Mouse (Mus musculus): ENCODE results near the gene Tomm40l.
A peak's percentile ranks its signal among the peaks of the same experiment; 100 is the strongest.

The Tomm40l gene

DNA sequence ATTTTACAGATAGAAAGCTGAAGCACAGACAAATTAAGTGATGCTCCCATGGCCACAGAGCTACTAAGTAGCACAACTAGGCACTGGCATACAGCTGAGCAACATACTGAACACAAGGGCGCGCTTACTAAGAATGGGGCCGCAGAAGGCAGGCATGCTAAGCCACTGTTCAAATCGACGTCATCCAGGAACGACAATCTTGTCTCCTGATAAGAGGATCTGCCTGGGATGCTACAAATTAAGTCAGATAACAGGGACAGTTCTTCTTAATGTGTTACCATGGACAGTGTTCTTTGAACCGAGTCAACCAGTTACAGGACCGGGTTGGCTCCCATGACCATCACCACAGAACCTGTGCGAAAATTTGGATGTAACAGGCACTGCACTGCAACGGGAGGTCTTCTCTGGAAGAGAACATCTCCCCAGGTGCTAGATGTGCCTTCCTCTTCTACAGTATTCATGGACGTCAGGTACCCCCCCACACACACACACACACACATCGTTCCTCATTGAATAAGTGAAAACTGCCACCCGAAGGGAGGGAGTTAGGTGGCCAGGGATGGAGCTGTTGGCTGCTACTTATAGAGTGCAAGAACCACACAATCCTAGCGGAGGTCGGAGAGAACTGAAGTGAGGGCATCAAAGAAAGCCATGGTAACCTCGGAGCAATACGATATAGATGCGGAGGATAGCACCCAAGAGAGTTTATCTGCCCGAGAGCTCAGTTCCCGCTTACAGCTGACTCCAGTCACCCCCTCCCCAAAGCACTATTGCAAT is 27.1 kb downstream of the Tomm40l start:
- no peak for DNase-seq (ENCODE audit: extremely low read depth, insufficient read length, low spot score)

DNA sequence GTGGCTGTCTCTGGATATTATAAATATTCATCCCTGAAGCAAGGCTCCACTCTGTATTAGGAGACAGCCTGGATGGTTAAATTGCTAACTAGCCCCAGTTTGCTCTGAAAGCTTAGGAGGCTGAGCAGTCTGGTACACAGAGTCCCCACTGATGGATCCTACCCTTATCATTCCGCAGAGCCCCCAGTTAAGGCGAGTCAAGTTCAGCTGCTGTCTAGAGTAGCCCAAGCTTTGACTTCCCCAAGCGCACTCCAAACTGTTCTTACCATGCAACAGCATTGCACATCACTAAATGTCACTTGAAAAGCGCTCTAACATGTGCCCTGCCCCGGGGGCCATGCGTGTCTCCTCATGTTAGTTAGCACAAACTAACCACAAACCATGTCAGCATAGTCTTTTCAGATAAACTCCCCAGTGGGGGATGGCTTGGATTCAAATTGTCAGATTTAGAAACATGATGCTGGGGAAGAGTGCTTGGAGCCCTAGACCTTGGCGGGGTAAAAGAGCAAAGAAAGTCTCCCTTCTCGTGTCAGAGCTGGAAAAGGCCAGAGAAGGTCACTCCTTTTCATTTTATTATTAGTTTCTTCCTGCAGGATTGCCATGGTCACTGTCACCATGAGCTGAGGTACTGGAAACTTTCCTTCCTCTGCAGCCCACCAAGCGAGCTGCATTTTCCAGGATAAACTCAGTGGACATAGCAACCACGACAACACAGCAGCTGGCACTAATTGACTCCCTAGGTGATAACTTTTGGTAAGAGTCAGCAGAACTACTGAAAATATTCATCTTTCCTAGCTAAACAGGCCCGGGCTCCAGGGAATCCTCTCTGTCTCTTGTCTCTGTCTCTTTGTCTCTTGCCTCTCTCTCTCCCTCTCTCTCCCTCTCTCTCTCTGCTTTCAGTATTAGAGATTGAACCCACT is 28.1 kb downstream of the Tomm40l start:
- no peak for DNase-seq (ENCODE audit: extremely low read depth, insufficient read length, low spot score)

DNA sequence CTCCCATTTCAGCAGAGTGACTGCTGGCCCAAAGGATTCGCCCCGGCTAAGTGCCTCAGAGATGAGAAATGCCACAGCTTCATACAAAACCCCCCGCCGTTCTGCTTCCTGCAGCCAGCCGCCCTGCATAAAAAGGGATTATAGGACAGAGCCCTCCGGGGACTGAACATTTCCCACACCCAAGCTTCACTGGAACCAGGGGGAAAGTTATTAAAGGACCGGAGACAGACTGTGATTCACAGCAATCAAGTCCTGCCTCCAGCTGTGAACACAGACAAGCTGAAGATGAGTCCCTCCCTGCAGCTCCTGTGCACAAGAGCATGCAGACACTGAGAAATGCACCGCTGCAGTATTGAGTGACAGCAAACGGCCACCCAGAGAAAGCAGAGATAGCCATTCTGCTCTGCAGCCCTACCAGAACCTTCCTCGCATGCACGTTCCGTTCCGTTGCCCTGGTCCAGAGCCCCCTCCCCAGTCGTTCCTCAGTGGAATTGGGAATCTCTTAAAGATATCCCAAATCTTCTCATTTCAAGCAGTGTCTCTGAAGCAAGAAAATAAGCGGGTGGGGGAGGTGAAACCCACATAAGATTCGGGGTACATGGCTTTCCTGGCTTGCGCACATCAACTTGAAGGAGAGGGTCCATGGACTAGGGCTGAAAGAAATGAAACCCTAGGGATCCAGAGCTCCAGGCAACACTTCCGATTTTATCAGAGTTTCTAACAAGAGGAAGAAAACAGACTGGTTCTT is 29.0 kb downstream of the Tomm40l start:
- DNase-seq (ENCODE audit: extremely low read depth, insufficient read length, low spot score): no peak

DNA sequence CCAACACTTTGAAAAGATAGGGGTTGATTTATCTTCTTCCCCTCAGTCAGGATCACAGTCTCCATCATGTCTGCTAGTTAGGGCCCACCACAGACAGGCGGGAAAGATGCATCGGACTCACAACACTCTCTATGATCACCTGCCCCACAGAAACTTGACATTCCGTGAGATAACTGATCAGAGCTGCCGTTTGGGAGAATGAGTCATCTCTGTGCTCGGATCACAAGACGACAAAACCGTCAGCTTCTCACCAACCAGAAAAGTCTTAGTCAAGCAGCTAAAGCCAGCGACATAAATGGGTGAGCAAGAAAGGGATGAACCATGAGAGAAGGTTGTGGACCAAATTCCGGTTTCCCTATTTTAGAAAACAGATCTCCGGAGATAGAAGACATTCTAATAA is 30.0 kb downstream of the Tomm40l start:
- DNase-seq (ENCODE audit: extremely low read depth, insufficient read length, low spot score): no peak

DNA sequence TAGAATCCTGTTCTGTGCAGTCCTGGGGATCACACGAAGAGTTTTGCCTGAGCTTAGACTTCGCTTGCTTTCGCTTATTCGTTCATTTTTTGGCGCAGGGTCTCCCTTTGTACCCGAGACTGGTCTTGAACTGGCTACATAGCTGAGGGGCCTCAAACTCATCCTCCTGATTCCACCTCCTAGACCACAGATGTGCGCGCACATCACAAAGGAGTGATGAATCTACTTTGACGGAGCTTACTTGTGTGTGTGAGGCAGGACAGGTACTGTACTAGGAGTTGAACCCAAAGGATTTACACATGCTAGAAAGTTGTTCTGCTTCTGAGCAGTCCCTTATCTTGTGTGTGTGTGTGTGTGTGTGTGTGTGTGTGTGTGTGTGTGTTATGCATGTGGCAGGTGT is 31.5 kb downstream of the Tomm40l start:
- DNase-seq (ENCODE audit: extremely low read depth, insufficient read length, low spot score): no peak

DNA sequence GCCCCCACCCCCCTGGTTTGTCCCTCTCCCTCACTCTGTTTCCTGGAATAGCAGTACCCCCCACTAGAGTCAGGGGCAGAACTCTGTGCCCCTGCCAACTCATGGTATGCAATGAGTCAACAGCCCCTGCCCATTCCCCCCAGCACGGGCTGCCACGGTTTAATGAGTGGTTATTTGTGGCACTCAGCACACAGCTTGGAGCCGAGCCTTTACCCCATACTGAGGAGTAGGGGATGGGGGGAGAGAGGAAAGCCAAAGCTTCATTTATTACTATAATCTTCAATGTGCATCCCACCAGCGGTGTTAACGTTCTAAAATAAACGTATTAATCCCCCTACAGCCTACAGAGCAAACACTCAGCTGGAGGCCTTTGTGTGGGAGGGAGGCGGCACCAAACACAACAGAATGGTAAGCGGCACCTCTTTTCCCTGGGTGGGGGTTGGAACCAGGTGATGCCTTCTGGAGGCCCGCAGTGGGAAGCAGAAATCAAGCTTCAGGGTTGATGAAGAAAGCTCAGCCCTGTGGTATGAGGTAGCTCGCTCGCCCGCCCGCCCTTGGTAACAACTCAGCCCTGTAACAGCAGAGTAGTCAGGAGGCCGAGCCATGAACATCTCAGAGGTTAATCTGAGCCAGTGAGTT is 32.7 kb downstream of the Tomm40l start:
- no peak for DNase-seq (ENCODE audit: extremely low read depth, insufficient read length, low spot score)

DNA sequence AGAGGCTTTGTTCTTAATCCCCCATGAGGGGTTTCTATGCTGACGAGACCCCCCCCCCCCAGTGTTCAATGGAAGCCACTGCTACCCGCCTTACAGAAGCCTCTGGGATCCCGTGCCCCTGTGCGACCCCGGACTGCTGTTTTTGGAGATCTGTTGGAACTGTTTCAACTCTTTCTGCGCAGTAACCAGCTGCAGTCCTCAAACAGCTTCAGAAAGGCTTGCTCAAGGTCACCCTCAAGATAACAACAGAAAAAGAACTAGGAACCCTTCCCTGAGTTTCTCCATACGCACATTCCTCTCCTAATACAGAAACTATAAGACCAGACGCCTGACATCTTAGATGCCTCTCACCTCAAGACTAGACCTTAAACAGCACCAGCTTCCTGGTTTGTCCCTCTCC is 33.3 kb downstream of the Tomm40l start:
- DNase-seq (ENCODE audit: extremely low read depth, insufficient read length, low spot score): no peak

DNA sequence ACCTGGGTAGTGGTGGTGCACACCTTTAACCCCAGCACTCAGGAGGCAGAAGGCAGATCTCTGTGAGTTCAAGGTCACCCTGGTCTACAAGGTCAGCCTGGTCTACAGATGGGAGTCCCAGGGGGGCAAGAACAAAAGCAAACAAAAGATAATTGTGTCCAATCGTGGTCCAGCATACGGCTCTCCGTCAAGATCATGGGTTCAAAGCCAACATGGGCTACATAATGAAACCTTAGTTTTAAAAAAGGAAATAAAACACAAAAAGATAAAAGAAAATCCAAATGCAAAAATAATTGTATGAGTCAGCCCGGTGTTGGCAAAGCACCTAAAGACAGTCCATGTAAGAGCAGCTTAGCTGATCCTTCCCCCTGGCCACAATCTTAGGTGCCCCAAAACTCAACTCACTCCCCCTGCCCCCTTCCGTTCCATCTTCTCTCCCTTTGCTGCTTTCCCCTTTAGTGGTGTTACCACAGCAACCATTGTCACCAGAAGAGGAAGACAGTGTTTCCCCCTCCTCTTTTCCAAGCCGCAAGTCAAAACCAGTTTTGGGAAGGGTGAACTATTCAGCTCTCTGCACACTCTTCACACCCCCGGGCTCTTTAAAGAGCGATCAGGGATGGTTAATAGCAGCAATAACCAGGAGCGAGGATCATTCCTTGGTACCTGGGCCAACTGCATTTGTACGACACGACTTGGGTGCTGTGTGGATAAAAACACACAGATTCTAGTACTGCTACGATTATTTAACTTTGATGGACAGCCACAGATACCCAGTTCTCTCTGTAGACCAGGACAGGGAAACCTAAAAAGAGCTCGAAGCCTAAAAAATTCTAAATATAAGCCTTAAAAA is 34.2 kb downstream of the Tomm40l start:
- no peak for DNase-seq (ENCODE audit: extremely low read depth, insufficient read length, low spot score)

DNA sequence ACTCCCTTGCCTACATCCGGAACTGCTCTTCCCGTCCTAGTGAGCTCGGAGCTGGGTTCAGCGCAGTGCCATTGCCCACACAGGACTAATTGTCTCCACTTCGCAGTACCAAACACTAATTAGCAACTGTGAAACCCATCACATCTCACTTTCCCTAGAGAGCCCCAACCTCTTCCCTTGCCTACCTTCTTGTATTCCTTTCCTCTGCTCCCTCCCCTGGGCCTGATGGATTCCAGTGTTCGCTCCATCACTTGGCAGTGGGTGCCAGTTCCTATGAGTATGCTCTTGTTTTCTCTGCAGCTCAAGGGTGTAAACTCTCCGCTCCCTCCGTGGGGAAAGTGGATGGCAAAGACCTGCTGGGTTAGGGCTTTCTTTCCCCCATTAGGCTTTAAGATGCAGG is 36.7 kb downstream of the Tomm40l start:
- no peak for DNase-seq (ENCODE audit: extremely low read depth, insufficient read length, low spot score)

DNA sequence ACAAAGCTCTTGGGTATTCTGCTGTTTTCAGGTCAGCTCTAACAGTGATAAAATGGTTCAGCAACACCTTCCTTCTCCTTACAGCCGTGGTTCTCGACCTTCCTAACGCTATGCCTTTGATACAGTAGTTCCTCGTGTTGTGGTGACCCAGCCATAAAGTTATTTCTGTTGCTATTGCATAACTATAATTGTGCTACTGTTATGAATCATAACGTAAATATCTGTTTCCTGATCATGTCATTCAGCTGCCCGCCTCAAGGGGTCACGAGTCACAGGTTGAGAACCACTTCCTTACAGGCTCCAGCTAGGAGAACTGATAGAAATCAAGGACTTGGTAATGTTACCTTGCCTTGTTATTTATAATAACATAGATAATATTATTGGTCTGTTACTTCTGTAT is 38.0 kb downstream of the Tomm40l start:
- DNase-seq (ENCODE audit: extremely low read depth, insufficient read length, low spot score): peak; percentile 37

DNA sequence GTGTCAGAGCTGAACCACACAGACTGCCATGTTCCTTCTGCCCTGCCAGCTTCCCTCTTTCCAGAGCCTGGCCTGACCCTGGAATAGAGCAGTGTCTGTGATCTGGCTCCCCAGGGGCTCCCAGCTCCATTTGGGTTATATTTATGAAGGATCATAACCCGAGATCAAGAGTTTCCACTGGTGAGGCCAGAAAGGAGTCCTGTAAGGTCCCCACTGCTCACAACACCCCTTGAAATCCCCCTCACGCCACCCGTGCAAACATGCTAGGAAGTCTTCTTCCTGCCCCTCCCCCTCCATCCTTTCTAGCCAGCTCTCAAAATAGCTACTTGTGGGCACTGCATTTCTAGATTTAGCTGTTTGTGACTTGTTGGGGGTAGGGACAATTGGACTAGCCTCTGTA is 38.7 kb downstream of the Tomm40l start:
- DNase-seq (ENCODE audit: extremely low read depth, insufficient read length, low spot score): no peak

DNA sequence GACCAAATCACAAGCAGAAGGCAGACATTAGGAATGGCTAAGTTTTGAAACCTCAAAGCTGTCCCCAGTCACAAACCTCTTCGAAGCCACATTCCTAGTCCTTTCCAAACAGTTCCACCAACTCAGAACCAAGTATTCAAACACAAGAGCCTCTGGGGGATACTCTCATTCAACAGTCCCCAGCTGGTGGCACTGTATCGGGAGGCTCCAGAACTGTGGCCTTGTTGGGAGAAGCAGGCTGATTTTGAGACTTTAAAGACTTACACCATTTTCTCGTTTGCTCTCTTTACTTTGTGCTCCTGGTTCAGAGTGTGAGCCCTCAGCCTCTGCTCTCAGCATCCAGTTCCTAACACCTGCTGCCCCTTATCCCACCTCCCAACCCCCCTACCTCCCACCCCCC is 39.3 kb downstream of the Tomm40l start:
- DNase-seq (ENCODE audit: extremely low read depth, insufficient read length, low spot score): no peak

DNA sequence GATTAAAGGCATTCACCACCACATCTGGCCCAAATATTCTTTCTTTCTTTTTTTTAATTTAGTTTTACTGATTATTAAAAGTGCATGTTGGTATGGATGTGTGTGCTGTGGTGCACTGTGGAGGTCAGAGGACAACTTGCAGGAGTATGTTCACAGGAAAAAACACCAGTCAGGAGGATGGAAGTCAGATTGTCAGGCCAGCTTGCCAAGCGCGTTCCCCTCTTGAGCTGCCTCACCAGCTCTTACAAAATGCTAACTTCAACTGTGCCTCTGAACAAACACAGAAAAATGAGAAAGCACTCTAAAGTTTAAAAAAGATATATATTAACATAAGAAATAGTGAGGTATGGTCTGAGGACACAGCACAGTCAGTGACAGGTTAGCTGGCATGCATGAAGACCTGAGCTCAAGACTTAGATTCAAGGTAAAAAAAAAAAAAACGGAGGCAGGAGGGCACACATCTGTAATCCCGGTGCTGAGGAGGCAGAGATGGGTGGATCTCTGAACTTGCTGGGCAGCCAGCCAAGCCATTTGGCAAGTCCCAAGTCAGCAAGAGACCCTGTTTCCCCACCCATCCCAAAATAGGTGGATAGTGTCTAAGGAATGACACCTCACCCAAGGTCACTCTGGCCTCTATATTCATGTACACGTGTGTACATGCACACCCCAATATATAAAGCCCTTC is 42.7 kb downstream of the Tomm40l start:
- no peak for DNase-seq (ENCODE audit: extremely low read depth, insufficient read length, low spot score)

DNA sequence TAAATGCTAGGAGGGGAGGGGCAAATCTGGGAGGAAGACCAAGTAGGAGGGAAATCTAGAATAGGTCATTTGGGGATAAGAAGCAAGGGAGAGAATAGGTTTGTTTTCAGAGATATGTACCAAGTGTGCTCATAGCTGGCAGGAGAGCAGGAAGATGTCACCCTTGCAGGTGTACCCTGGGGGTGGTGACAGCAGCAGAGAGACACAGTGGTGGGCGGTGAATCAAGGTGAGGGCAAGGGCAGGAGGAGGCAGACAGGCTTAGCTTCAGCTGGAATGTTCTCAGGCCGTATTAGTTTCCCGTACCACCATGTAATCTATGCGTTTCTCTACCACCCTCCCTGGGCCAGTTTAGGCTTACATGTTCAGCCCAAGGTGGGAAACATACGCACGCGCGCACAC is 49.5 kb downstream of the Tomm40l start:
- DNase-seq (ENCODE audit: extremely low read depth, insufficient read length, low spot score): no peak

DNA sequence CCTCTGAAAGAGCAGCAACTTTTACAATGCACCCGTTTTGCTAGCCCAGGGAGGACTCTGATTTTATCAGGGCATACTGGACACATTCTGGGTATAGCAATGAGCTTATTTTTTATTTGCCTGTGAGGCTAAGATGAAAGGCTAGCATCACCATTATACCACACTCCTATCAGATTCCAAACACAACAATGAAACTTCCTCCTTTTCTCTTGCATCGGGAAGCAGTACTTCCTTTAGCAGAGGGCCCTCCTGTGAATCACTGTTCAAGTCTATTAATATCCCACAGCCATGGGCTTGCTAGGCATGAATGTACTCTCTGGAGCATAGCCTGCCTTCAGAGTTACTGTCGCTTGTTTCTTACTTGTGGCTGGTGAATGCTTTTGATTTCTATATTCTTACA is 51.2 kb downstream of the Tomm40l start:
- DNase-seq (ENCODE audit: extremely low read depth, insufficient read length, low spot score): no peak

DNA sequence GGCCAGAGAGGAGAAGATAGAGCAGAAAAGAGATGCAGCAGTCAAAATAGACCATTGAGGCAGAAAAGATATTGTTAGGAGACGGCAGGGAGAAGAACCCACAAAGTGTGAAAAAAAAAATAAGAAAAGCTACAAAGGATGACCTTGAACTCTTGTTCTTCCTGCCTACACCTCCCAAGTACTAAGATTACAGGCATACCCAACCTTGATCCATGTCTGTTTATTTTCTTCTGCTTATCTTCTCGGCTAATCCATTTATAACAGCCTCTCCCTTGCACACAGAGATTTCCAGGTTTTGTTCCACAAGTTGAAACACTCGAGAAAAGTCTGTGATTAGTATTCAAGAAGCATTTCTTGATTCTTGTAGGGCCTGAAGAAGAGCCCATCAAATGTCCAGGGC is 52.4 kb downstream of the Tomm40l start:
- DNase-seq (ENCODE audit: extremely low read depth, insufficient read length, low spot score): no peak

DNA sequence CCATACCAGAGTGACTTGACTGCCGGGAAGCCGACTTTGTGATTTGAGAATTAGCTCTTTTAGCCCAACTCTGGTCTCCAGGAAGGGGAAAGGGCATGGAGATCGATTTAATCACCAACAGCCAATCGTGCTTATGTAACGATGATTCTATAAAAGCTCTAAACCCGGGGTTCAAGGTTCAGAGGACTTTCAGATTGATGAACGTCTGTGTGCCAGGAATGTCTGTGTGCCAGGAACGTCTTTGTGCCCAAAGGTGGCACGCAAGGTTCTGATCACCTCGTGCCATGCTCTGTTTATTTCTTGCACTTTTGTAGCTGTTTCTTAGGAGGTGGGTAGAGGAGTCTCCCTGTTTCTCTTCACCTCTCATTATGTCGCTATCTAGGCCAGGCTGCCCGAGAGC is 53.4 kb downstream of the Tomm40l start:
- DNase-seq (ENCODE audit: extremely low read depth, insufficient read length, low spot score): no peak

All from 3134 (cell line).